Mouse (Mus musculus) urinary bladder, postnatal 0 days (tissue): Measurements from ENCODE around the gene Lrrc49. TPM values are rescaled to one million over a fixed set of nuclear protein-coding genes. Genes with fewer than 3 reads are reported as not detected.

Experiments
- polyA plus RNA-seq: library from polyadenylated mRNA; unstranded; fragments of >200 nt; fragmentation: Nextera tagmentation; extraction: Ambion mirVana; gene quantifications from 2 replicates; pipeline ENCODE4 v1.2.1, GENCODE M21; 2015

The Lrrc49 gene
- 6.9 and 9.9 TPM in 2 replicates for polyA plus RNA-seq

GRCm38 (mm10) chr9:60687891-60688324 is at the start of gene Lrrc49:
Gene Lrrc49 (minus strand): TSS chr9:60688158.

GRCm38 (mm10) chr9:60712771-60713541 is 25.0 kb upstream of the Lrrc49 start, which contains the start of gene Larp6:
Gene Larp6 (plus strand): TSS chr9:60712989.

GRCm38 (mm10) chr9:60521806-60522264 is 166.1 kb downstream of the Lrrc49 start, which contains the start of gene Thsd4:
Gene Thsd4 (minus strand): TSS chr9:60522046.

Other genes starting within 250 kb of the Lrrc49 start
- 18.2 and 18.7 TPM in 2 replicates for gene Thsd4, start 166.1 kb downstream of the Lrrc49 start, polyA plus RNA-seq
- 2.4 and 2.7 TPM in 2 replicates for gene Larp6, start 24.8 kb upstream of the Lrrc49 start, polyA plus RNA-seq
- 16.1 and 16.8 TPM in 2 replicates for gene Uaca, start 106.4 kb upstream of the Lrrc49 start, polyA plus RNA-seq